Mouse (Mus musculus): ENCODE measurements around the gene Gid8. TPM values are rescaled to one million over a fixed set of nuclear protein-coding genes. Genes with fewer than 3 reads are reported as not detected.

Gene Gid8
- polyA plus RNA-seq, 1 experiment from 2014 or later, result 59.1 TPM

- Histone ChIP-seq H3K36me3 (ENCODE audit: insufficient read depth) (no peaks in the 10 kb centered on the region), H3K27ac (ENCODE audit: low read depth) (no peak overlapping the region), H3K4me2 (no peak overlapping the region), H3K4me3 (ENCODE audit: low read depth, low read length) (no peak overlapping the region), H3K9me3 (ENCODE audit: low read depth, low read length) (no peaks in the 10 kb centered on the region), H3K9ac (no peak overlapping the region), H3K27me3 (ENCODE audit: insufficient read depth, low read length) (no peaks in the 10 kb centered on the region), H3K4me1 (ENCODE audit: insufficient read depth) (no peaks in the 10 kb centered on the region)
- peak; percentile 100 for TF ChIP-seq CTCF (IDR thresholded peaks at IDR 0.05; ENCODE audit: low read depth)
- peak; percentile 73 for ATAC-seq (ENCODE audit: insufficient read depth)
- DNase-seq, result peak; percentile 94
- 30% methylated on average over 17 of the region's 17 CpGs for WGBS
These were observed 35.5 kb downstream of the Gid8 start for GRCm38 (mm10) chr2:180745248-180745927.

- no peaks in the 10 kb centered on the region for H3K9me3 ChIP-seq (ENCODE audit: low read depth, low read length)
- no peaks in the 10 kb centered on the region for H3K27me3 ChIP-seq (ENCODE audit: insufficient read depth, low read length)
- no peak for ATAC-seq (ENCODE audit: insufficient read depth)
- TF ChIP-seq CTCF (IDR thresholded peaks at IDR 0.05; ENCODE audit: low read depth), result no peak
- H3K36me3 ChIP-seq (ENCODE audit: insufficient read depth), result no peaks in the 10 kb centered on the region
- H3K27ac ChIP-seq (ENCODE audit: low read depth), result no peak overlapping the region
- H3K4me1 ChIP-seq (ENCODE audit: insufficient read depth), result no peaks in the 10 kb centered on the region
- 46% methylated on average over 5 of the region's 5 CpGs for WGBS
- DNase-seq, result no peak
- H3K9ac ChIP-seq, result no peak overlapping the region
- no peak overlapping the region for H3K4me3 ChIP-seq (ENCODE audit: low read depth, low read length)
- H3K4me2 ChIP-seq, result no peak overlapping the region
These were observed 36.8 kb downstream of the Gid8 start for GRCm38 (mm10) chr2:180746569-180747192.

GRCm38 (mm10) chr2:180748904-180749303 is 39.0 kb downstream of the Gid8 start:
- no peaks in the 10 kb centered on the region for H3K9me3 ChIP-seq (ENCODE audit: low read depth, low read length)
- H3K4me1 ChIP-seq (ENCODE audit: insufficient read depth), result no peaks in the 10 kb centered on the region
- H3K36me3 ChIP-seq (ENCODE audit: insufficient read depth), result no peaks in the 10 kb centered on the region
- DNase-seq (no peak), ATAC-seq (ENCODE audit: insufficient read depth) (no peak)
- WGBS, result 46% methylated on average over 5 of the region's 5 CpGs
- no peaks in the 10 kb centered on the region for H3K27me3 ChIP-seq (ENCODE audit: insufficient read depth, low read length)
- no peak overlapping the region for H3K4me2 ChIP-seq
- no peak overlapping the region for H3K4me3 ChIP-seq (ENCODE audit: low read depth, low read length)
- no peak overlapping the region for H3K27ac ChIP-seq (ENCODE audit: low read depth)
- no peak for TF ChIP-seq CTCF (IDR thresholded peaks at IDR 0.05; ENCODE audit: low read depth)
- no peak overlapping the region for H3K9ac ChIP-seq

- Histone ChIP-seq H3K4me2 (no peak overlapping the region), H3K4me1 (ENCODE audit: insufficient read depth) (no peaks in the 10 kb centered on the region), H3K4me3 (ENCODE audit: low read depth, low read length) (no peak overlapping the region), H3K36me3 (ENCODE audit: insufficient read depth) (no peaks in the 10 kb centered on the region), H3K27ac (ENCODE audit: low read depth) (no peak overlapping the region), H3K27me3 (ENCODE audit: insufficient read depth, low read length) (no peaks in the 10 kb centered on the region), H3K9ac (no peak overlapping the region), H3K9me3 (ENCODE audit: low read depth, low read length) (no peaks in the 10 kb centered on the region)
- DNase-seq (no peak), ATAC-seq (ENCODE audit: insufficient read depth) (no peak)
- TF ChIP-seq CTCF (IDR thresholded peaks at IDR 0.05; ENCODE audit: low read depth), result no peak
- 77% methylated on average over 5 of the region's 5 CpGs for WGBS
These were observed 45.2 kb downstream of the Gid8 start for GRCm38 (mm10) chr2:180754976-180755688.

GRCm38 (mm10) chr2:180755896-180756295 is 46.0 kb downstream of the Gid8 start:
- H3K9me3 ChIP-seq (ENCODE audit: low read depth, low read length), result no peaks in the 10 kb centered on the region
- ATAC-seq (ENCODE audit: insufficient read depth) (no peak; the same call in 1 of the 2 replicates), DNase-seq (peak; percentile 89)
- no peak overlapping the region for H3K9ac ChIP-seq
- 3% methylated on average over 8 of the region's 8 CpGs for WGBS
- no peaks in the 10 kb centered on the region for H3K27me3 ChIP-seq (ENCODE audit: insufficient read depth, low read length)
- H3K4me3 ChIP-seq (ENCODE audit: low read depth, low read length), result no peak overlapping the region
- no peak overlapping the region for H3K27ac ChIP-seq (ENCODE audit: low read depth)
- TF ChIP-seq CTCF (IDR thresholded peaks at IDR 0.05; ENCODE audit: low read depth), result no peak
- no peak overlapping the region for H3K4me2 ChIP-seq
- H3K36me3 ChIP-seq (ENCODE audit: insufficient read depth), result no peaks in the 10 kb centered on the region
- no peaks in the 10 kb centered on the region for H3K4me1 ChIP-seq (ENCODE audit: insufficient read depth)

- 26% methylated on average over 2 of the region's 2 CpGs for WGBS
These were observed 46.9 kb downstream of the Gid8 start for GRCm38 (mm10) chr2:180756786-180757185.

More at GRCm38 (mm10) chr2:180756786-180757185, 46.9 kb downstream of the Gid8 start:
- ATAC-seq (ENCODE audit: insufficient read depth) (no peak), DNase-seq (no peak)
- Histone ChIP-seq H3K27me3 (ENCODE audit: insufficient read depth, low read length) (no peaks in the 10 kb centered on the region), H3K9ac (no peak overlapping the region), H3K4me3 (ENCODE audit: low read depth, low read length) (no peak overlapping the region), H3K9me3 (ENCODE audit: low read depth, low read length) (no peaks in the 10 kb centered on the region), H3K27ac (ENCODE audit: low read depth) (no peak overlapping the region), H3K4me1 (ENCODE audit: insufficient read depth) (no peaks in the 10 kb centered on the region), H3K4me2 (no peak overlapping the region), H3K36me3 (ENCODE audit: insufficient read depth) (no peaks in the 10 kb centered on the region)
- TF ChIP-seq CTCF (IDR thresholded peaks at IDR 0.05; ENCODE audit: low read depth), result no peak

All from lung, embryonic 14.5 days (tissue).